18 mouse cellular contexts compared by ENCODE assay signal in genomic region chr16:13378157-13378556, GRCm38 (mm10).
DNase-seq lines count a peak whose midpoint lies in the region; TF ChIP-seq lines count a peak whose summit lies in the region.
"Had no signal": no experiment of that assay in that cellular context is flagged by ENCODE, and none has a peak within 500 bp of the region (broad histone marks: within the 10 kb centered on the region; RNA-seq: fewer than 3 reads in every experiment).

No protein-coding gene starts in this region.

- DNase-seq in gastrocnemius, adult 2 months = no peak
- no peak for DNase-seq in gastrocnemius, postnatal 10 days
- DNase-seq in adrenal gland, postnatal 25 days = peak; percentile 35
- DNase-seq in heart, postnatal 25 days (ENCODE audit: low spot score) = peak; percentile 58
- peak; percentile 28 to 62 for DNase-seq in kidney, postnatal 4 days
- no peak for DNase-seq in thymus, adult 18-20 months
- DNase-seq in urinary bladder, adult 2 months (ENCODE audit: low spot score) = no peak
- no peak for DNase-seq in spleen, postnatal 36 days (ENCODE audit: low spot score in 2 of 2)
- DNase-seq: embryo, embryonic 11 days; layer of hippocampus, adult 9-11 months; retina, postnatal 1 day; spleen, adult 18-20 months; thymus, postnatal 14 days had no signal

- H3K27ac ChIP-seq in gastrocnemius, adult 2 months = peak overlapping the region; percentile 75
- H3K27ac ChIP-seq: hindbrain, embryonic 15.5 days; limb, embryonic 10.5 days; liver, embryonic 15.5 days; midbrain, embryonic 13.5 days; neural tube, embryonic 12.5 days had no signal

- H3K4me3 ChIP-seq in gastrocnemius, adult 2 months = no peak overlapping the region
- H3K4me3 ChIP-seq: hindbrain, embryonic 15.5 days; limb, embryonic 10.5 days; liver, embryonic 15.5 days; midbrain, embryonic 13.5 days; neural tube, embryonic 12.5 days had no signal

- intact Hi-C loops in gastrocnemius, adult 2 months (cut with DNase I) = no loop called here
- intact Hi-C loops in heart, postnatal 25 days (cut with DNase I) = no loop called here

- no peak for TF ChIP-seq CTCF in gastrocnemius, adult 2 months (IDR thresholded peaks at IDR 0.05)

Comparison
In these comparisons a context has a peak if more than half of its experiments do, and no peak if none do; other contexts are left out.
1. DNase-seq: peak in adrenal gland, postnatal 25 days (single experiment), heart, postnatal 25 days (single experiment) and kidney, postnatal 4 days (2 of 2); none in gastrocnemius, adult 2 months (single experiment), gastrocnemius, postnatal 10 days (single experiment), thymus, adult 18-20 months (0 of 2), urinary bladder, adult 2 months (single experiment) and spleen, postnatal 36 days (0 of 2).